Mouse (Mus musculus) embryonic facial prominence, embryonic 11.5 days (tissue): Measurements from ENCODE around the gene 1700020D05Rik. TPM values are rescaled to one million over a fixed set of nuclear protein-coding genes. Genes with fewer than 3 reads are reported as not detected.
"Not testable (repeated sequence)": the region's sequence is repeated elsewhere in the genome, so short reads cannot be mapped to it uniquely, and the experiment has no call there.

Experiments
- ATAC-seq: fragments of 200-750 bp; cut with Nextera tagmentation; replicated peaks from 2 replicates; pipeline ENCODE4 v1.8.0; 2017; ENCODE audit warnings: low read depth; ENCODE audit not compliant: insufficient number of reproducible peaks, low FRiP score, low TSS enrichment
- DNase-seq: peaks from one replicate; pipeline ENCODE4 v3.0.0-alpha.2; 2015; ENCODE audit warnings: low spot score
- H3K27ac ChIP-seq: fragments of 300-500 bp; sonication (generic); replicated peaks from 2 replicates; pipeline ENCODE4 v1.5.1; 2014; ENCODE audit warnings: mild to moderate bottlenecking, low read depth, low read length, control low read depth
- H3K27me3 ChIP-seq: fragments of 300-500 bp; sonication (generic); 2 replicates; pipeline ENCODE4 v1.6.1; 2014; ENCODE audit warnings: mild to moderate bottlenecking, low read length, moderate library complexity, mixed read lengths; ENCODE audit not compliant: control insufficient read depth, insufficient read depth
- H3K36me3 ChIP-seq: fragments of 300-500 bp; sonication (generic); replicated peaks from 2 replicates; pipeline ENCODE4 v1.6.1; 2014; ENCODE audit warnings: low read depth, mild to moderate bottlenecking, low read length, moderate library complexity, mixed read lengths; ENCODE audit not compliant: control insufficient read depth, insufficient read depth
- H3K4me1 ChIP-seq: fragments of 300-500 bp; sonication (generic); 2 replicates; pipeline ENCODE4 v1.6.1; 2014; ENCODE audit warnings: low read length, mixed read lengths; ENCODE audit not compliant: control insufficient read depth, insufficient read depth
- H3K4me2 ChIP-seq: fragments of 300-500 bp; sonication (generic); 2 replicates; pipeline ENCODE4 v1.6.1; 2014; ENCODE audit warnings: low read depth, mild to moderate bottlenecking, control low read depth, low read length, moderate library complexity
- H3K4me3 ChIP-seq: fragments of 300-500 bp; sonication (generic); 2 replicates; pipeline ENCODE4 v1.5.1; 2014; ENCODE audit warnings: low read depth, low read length, control low read depth
- H3K9ac ChIP-seq: fragments of 300-500 bp; sonication (generic); replicated peaks from 2 replicates; pipeline ENCODE4 v1.6.1; 2014; ENCODE audit warnings: mild to moderate bottlenecking, control low read depth, low read length
- H3K9me3 ChIP-seq: fragments of 300-500 bp; sonication (generic); replicated peaks from 2 replicates; pipeline ENCODE4 v1.6.1; 2016; ENCODE audit warnings: mild to moderate bottlenecking, low read length, inconsistent platforms, mixed read lengths; ENCODE audit not compliant: control insufficient read depth
- WGBS: fragments of 180-500 bp; shearing (Covaris S2); extraction: QIAGEN DNeasy Blood & Tissue Kit; methylation state at CpG from one replicate; pipeline ENCODE4 v1.1.7; 2014; 5-methylcytosine and 5-hydroxymethylcytosine counted together
- polyA plus RNA-seq: library from polyadenylated mRNA; unstranded; fragments of >200 nt; fragmentation: Nextera tagmentation; extraction: Ambion mirVana; gene quantifications from 2 replicates; pipeline ENCODE4 v1.2.1, GENCODE M21; 2014

1700020D05Rik gene
- polyA plus RNA-seq, 1 experiment from 2014 or later = not detected

DNA sequence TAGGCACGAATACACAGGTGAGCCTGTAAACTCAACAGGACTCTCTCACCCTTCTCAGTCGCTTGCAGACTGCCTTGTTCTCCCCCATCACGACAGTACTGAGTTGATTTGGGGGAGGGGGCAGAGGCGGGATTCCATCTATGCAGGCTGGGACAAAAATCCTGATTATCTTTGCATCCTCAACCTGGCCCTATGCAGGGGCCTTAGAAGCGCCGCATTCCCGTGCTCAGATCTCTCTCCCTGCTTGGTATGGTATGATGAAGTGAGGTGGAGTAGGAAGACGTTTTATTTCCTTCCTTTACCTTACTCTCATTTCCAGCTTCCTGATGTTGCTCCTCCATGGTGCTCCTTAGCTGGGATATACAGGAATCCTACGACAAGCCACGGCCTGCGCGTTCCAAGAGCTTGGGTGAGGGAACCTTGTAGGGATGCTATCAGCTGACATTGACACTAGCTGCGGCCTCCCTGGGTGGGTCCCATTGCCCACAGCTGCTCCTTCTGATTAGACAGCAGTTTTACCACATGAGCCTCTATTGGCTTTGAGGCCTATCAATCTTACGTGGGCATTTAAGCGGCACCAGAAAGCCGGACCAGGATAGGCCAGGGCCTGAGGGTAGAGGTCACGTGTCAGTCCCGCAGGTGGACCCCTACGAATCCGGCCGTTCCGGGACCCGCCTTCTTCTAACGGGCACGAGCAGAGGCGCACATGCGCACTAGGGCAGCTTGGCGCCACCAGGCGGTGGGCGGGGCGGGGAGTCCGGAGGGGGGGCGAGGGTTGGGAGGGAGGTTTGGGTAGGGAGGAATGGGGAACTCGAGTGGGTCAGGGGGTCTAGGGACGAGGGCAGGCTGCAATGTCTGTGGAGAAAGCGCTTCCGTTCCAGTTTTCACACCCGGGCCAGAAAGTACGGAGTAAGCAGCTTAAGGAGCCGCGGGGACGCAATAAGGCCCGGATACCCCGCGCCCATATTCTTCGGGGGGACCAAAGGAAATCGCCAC lies 6.7 kb upstream of the 1700020D05Rik start, which contains the start of gene Snx32:
Gene Snx32 (minus strand): TSS at position 508 of the 996 bp plus-strand sequence.
- no peaks in the 10 kb centered on the region for H3K4me1 ChIP-seq
- H3K27me3 ChIP-seq = no peaks in the 10 kb centered on the region
- 2% methylated on average over 47 of the region's 47 CpGs for WGBS
- H3K4me2 ChIP-seq = peak within 1 kb of the TSS; percentile 69
- H3K36me3 ChIP-seq = no peaks in the 10 kb centered on the region
- peak within 1 kb of the TSS; percentile 34 for H3K4me3 ChIP-seq
- DNase-seq (peak; percentile 96), ATAC-seq (peak; percentile 99)
- H3K9me3 ChIP-seq = no peaks in the 10 kb centered on the region
- peak within 1 kb of the TSS; percentile 55 for H3K9ac ChIP-seq
- H3K27ac ChIP-seq = no peak within 1 kb of the TSS

DNA sequence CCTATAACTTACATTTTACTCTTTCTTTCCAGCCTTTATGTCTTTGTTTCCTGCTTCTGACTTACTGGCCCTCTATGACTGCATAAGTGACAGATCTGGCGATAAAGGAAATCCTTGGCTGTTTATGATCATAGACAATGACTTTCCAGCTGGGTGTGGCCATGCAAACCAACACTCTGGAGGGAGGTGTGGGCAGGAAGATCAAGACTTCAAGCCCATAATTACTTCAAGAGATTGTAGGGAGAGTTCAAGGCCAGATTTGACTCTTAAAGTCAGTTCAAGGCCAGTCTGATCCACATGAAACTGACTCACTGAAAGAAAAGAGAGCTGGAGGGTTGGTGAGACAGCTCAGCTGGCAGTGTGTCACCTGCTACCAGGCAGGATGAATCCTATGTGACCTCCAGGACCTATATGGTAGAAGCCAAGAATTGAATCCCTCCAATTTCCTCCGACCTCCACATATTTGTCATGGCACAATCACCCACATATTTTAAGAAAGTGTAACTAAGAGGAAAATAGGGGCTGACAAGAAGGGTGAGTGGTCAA lies 3.2 kb downstream of the 1700020D05Rik start:
- Histone ChIP-seq H3K4me3 (no peak overlapping the region), H3K27ac (no peak overlapping the region), H3K9me3 (no peaks in the 10 kb centered on the region), H3K4me2 (no peak overlapping the region), H3K9ac (no peak overlapping the region), H3K36me3 (no peaks in the 10 kb centered on the region; the same call in none of the 2 replicates), H3K27me3 (no peaks in the 10 kb centered on the region), H3K4me1 (no peaks in the 10 kb centered on the region)
- DNase-seq (no peak), ATAC-seq (no peak)
- 88% methylated on average over 2 of the region's 2 CpGs for WGBS

DNA sequence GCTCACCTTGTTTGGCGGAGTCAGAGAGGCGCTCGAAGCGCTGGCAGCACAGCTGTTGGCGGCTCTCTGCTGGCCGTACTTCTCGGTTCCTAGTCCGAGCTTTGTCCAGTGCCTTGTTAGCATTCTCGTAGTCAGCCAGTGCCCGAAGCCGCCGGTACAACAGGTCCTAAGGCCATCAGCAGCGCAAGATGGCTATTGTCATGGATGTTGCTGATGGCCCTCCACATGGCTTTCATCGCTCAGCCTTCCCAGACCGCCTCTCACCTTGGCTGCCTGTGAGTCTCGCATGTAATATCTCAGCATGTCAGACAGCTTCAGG lies 7.6 kb downstream of the 1700020D05Rik start:
- WGBS = 87% methylated on average over 16 of the region's 16 CpGs
- Histone ChIP-seq H3K4me3 (no peak overlapping the region), H3K9me3 (no peaks in the 10 kb centered on the region), H3K4me1 (no peaks in the 10 kb centered on the region), H3K27me3 (no peaks in the 10 kb centered on the region), H3K27ac (no peak overlapping the region), H3K4me2 (no peak overlapping the region), H3K36me3 (peaks cover 6% of the 10 kb centered on the region), H3K9ac (no peak overlapping the region)
- ATAC-seq (no peak), DNase-seq (no peak)

DNA sequence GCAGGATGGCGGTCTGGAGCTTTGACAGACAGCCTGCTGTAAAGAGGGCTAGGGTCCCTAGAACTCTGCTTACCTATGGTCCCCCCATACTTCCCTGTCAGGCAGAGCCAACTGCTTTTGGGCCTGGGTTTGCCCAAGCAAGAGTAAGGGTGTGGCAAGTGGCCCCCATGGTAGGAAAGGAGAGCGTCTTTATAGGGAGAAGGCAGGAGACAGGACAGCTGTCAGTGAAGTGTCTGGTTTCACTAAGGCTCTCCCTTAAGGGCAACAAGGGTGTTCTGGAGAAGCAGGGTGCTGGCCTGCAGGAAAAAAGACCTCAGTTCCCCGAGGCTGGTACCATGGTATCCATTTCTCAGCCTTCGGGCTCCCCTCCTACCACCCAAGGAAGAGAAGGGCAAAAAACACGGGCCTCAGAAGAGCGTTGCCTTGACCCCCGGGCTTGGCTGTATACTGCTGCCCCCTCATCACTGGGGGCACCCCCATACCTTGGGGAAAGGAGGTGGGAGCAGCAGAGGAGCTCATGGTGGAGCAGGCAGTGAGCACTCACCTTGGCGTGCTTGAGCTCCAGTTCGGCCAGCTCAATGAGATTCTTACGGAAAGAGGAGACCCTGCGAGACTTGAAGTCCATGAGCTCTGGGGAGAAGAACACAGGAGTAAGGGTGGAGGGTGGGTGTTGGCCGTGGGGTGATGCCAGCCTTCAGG lies 8.1 kb downstream of the 1700020D05Rik start:
- Histone ChIP-seq H3K4me2 (no peak overlapping the region), H3K27me3 (no peaks in the 10 kb centered on the region), H3K4me1 (no peaks in the 10 kb centered on the region), H3K9ac (no peak overlapping the region), H3K36me3 (peaks cover 6% of the 10 kb centered on the region), H3K9me3 (no peaks in the 10 kb centered on the region), H3K27ac (no peak overlapping the region), H3K4me3 (no peak overlapping the region)
- no peak for ATAC-seq
- WGBS = 83% methylated on average over 12 of the region's 12 CpGs
- no peak for DNase-seq

DNA sequence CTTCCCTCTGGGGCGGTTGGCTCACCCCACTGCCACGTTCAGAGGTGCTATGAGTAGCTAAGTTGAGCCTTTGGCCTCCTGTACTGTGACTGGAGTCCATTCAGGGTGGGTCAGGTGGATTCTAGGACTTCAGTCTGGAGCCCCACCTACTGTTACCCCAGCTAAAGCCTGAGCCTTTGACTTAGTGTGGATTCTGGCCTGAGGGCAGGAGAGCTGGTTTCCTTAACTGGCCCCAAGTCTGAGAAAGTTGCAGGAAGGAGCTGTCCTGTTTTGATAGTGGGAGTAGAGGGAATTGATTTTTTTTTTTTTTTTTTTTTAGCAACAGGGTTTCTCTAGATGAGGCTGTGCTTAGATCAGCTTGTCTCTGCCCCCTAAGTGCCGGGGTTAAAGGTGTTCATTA lies 9.3 kb downstream of the 1700020D05Rik start:
- Histone ChIP-seq H3K4me2 (no peak overlapping the region), H3K27ac (no peak overlapping the region), H3K4me3 (no peak overlapping the region), H3K27me3 (no peaks in the 10 kb centered on the region), H3K9me3 (no peaks in the 10 kb centered on the region), H3K9ac (no peak overlapping the region), H3K4me1 (no peaks in the 10 kb centered on the region), H3K36me3 (peaks cover 6% of the 10 kb centered on the region)
- WGBS = 80% methylated on average over 3 of the region's 3 CpGs
- ATAC-seq (no peak), DNase-seq (no peak)

DNA sequence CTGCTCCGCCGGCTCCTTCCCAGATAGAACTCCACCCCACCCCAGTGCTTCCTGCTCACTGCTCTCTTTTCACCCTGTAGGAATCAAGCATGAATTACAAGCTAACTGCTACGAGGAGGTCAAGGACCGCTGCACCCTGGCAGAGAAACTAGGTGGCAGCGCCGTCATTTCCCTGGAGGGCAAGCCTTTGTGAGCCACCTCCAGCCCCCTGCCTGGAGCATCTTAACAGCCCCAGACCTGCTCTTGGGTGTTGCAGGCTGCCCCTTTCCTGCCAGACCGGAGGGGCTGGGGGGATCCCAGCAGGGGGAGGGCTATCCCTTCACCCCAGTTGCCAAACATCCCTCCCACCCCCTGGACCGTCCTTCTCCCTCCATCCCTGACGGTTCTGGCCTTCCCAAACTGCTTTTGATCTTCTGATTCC lies 10.3 kb downstream of the 1700020D05Rik start:
- not testable (repeated sequence) for H3K9me3 ChIP-seq, H3K36me3 ChIP-seq
- WGBS = 77% methylated on average over 9 of the region's 9 CpGs

DNA sequence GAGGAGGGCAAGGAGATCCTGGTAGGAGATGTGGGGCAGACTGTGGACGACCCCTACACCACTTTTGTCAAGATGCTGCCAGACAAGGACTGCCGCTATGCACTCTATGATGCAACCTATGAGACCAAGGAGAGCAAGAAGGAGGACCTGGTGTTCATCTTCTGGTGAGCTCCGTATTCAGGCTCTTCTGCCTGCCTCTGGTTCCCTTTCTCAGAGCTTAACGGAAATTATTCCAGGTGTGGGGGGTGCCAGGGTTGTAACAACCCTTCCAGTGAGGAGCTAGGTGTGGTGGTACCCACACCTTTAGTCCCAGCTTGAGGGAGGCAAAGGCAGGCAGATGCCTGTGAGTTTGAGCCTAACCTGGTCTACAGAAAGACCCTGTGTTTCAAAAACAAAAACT lies 10.9 kb downstream of the 1700020D05Rik start:
- no peak for DNase-seq
- ATAC-seq = no peak
- no peak overlapping the region for H3K27ac ChIP-seq
- H3K27me3 ChIP-seq = no peaks in the 10 kb centered on the region
- peaks cover 6% of the 10 kb centered on the region for H3K36me3 ChIP-seq
- no peak overlapping the region for H3K4me2 ChIP-seq
- H3K4me3 ChIP-seq = no peak overlapping the region
- 81% methylated on average over 4 of the region's 4 CpGs for WGBS
- H3K9ac ChIP-seq = no peak overlapping the region
- H3K9me3 ChIP-seq = no peaks in the 10 kb centered on the region
- no peaks in the 10 kb centered on the region for H3K4me1 ChIP-seq

More for the DNA sequence above, 10.3 kb downstream of the 1700020D05Rik start:
- not testable (repeated sequence) for DNase-seq, H3K9ac ChIP-seq, H3K4me3 ChIP-seq, ATAC-seq, H3K4me1 ChIP-seq, H3K27me3 ChIP-seq, H3K27ac ChIP-seq, H3K4me2 ChIP-seq
